Mouse (Mus musculus) embryonic fibroblast, embryonic 13.5 days (primary cell): ENCODE results near the gene Itih4.

Experiments used
- CTCF ChIP-seq: IDR thresholded peaks from 2 replicates; pipeline ENCODE4 v1.5.1; 2011; ENCODE audit warnings: mild to moderate bottlenecking, control low read depth, low read length, moderate library complexity, borderline replicate concordance; ENCODE audit not compliant: insufficient read depth
- POLR2A ChIP-seq: IDR thresholded peaks from 2 replicates; pipeline ENCODE4 v1.6.1; 2011; ENCODE audit warnings: low read depth, mild to moderate bottlenecking, control low read depth, low read length, moderate library complexity

DNA sequence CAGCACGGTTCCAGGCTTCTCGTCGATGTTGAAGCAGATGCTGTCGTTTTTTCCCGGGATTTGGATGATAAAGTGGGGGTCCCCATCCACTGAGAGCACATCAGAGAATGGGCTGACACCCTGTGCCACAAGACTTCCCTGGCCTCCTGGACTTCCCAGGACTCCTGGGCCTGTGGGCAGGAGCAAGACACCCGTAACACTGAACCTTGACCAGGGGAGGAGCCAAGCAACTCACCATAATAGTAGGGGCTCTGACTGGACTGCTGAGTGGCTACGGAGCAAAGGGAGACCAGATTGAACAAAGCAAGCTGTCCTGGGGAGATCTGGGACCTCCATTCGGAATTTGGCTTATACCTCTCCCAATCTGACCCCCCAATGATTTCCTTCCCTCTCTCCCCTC lies 26.4 kb downstream of the Itih4 start:
- TF ChIP-seq CTCF, result no peak
- no peak for TF ChIP-seq POLR2A
